Mouse (Mus musculus) cerebellum, postnatal 36 days (tissue): ENCODE results near the gene Pip5kl1.
A peak's percentile ranks its signal among the peaks of the same experiment; 100 is the strongest.

ENCODE experiments used
- DNase-seq, 2 experiments: peaks; one replicate each; pipeline ENCODE4 v3.0.0; 2021 to 2022; ENCODE audit warnings: mixed read lengths in 2 of 2

The Pip5kl1 gene

GRCm38 (mm10) chr2:32549171-32549570 is 25.4 kb upstream of the Pip5kl1 start:
- DNase-seq = no peak

- DNase-seq = no peak
These were observed 24.8 kb upstream of the Pip5kl1 start for GRCm38 (mm10) chr2:32549764-32550163.

- no peak for DNase-seq
These were observed 23.4 kb upstream of the Pip5kl1 start for GRCm38 (mm10) chr2:32551236-32551635.

- DNase-seq = no peak
These were observed 20.9 kb upstream of the Pip5kl1 start for GRCm38 (mm10) chr2:32553592-32554148.

GRCm38 (mm10) chr2:32555484-32555883 is 19.1 kb upstream of the Pip5kl1 start:
- DNase-seq = no peak

- DNase-seq = no peak
These were observed 18.6 kb upstream of the Pip5kl1 start for GRCm38 (mm10) chr2:32556019-32556418.

GRCm38 (mm10) chr2:32559570-32559969 is 15.0 kb upstream of the Pip5kl1 start:
- no peak for DNase-seq

GRCm38 (mm10) chr2:32566536-32567063 is 8.0 kb upstream of the Pip5kl1 start:
- DNase-seq = peak; percentile 63 to 75

- DNase-seq = peak; percentile 45 to 66
These were observed 6.4 kb upstream of the Pip5kl1 start for GRCm38 (mm10) chr2:32568149-32568548.

- DNase-seq = no peak
These were observed 5.7 kb upstream of the Pip5kl1 start for GRCm38 (mm10) chr2:32568941-32569340.

GRCm38 (mm10) chr2:32570698-32571494 is 3.7 kb upstream of the Pip5kl1 start, which contains the start of gene Dpm2:
Dpm2 (plus strand) TSS chr2:32570858.
- peak; percentile 87 to 89 for DNase-seq

GRCm38 (mm10) chr2:32572196-32572595 is 2.4 kb upstream of the Pip5kl1 start:
- DNase-seq = no peak

GRCm38 (mm10) chr2:32574901-32575585 is 446 bp downstream of the Pip5kl1 start:
- peak; percentile 77 to 82 for DNase-seq

GRCm38 (mm10) chr2:32575586-32576160 is 1.1 kb downstream of the Pip5kl1 start, which contains the start of gene 9430097D07Rik:
9430097D07Rik (minus strand) TSS chr2:32575684.
- peak; percentile 78 to 79 for DNase-seq

- no peak for DNase-seq
These were observed 1.9 kb downstream of the Pip5kl1 start for GRCm38 (mm10) chr2:32576532-32576931.

GRCm38 (mm10) chr2:32578146-32579046 is 3.8 kb downstream of the Pip5kl1 start:
- peak in 1 of 2 experiments; percentile 57 for DNase-seq

GRCm38 (mm10) chr2:32581450-32582095 is 7.0 kb downstream of the Pip5kl1 start:
- DNase-seq = peak; percentile 76 to 79

- peak; percentile 81 to 89 for DNase-seq
These were observed 8.5 kb downstream of the Pip5kl1 start for GRCm38 (mm10) chr2:32582830-32583799.

GRCm38 (mm10) chr2:32585149-32585714 is 10.6 kb downstream of the Pip5kl1 start:
- DNase-seq = no peak
